10 mouse cellular contexts compared by ENCODE assay signal in the genomic region with DNA sequence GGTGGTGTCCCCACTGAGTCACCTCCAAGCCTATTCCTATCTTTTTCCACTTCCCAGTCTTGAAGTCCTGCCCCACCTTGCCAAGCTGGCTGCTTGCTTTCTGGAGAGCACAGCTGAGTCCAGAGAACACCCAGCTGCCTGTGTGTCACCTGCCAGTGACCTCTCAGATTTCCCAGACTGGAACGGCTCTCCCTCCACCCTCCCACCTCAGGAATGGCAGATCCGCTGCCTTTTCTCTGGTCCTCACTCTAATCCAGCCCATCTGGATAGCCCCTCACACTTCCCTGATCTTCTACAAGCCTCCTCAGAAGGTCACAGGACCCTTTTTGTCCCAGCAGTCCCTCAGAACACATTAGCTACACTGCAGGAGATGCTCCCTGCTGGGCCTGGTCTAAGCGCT.
DNase-seq lines count a peak whose midpoint lies in the region; ATAC-seq lines count a peak whose summit lies in the region.
"Had no signal": no experiment of that assay in that cellular context is flagged by ENCODE, and none has a peak within 500 bp of the region (broad histone marks: within the 10 kb centered on the region; RNA-seq: fewer than 3 reads in every experiment).

No protein-coding gene starts in this region.

- H3K9me3 ChIP-seq in midbrain, embryonic 12.5 days, result no peaks in the 10 kb centered on the region
- no peaks in the 10 kb centered on the region for H3K9me3 ChIP-seq in midbrain, embryonic 15.5 days
- no peaks in the 10 kb centered on the region for H3K9me3 ChIP-seq in embryonic facial prominence, embryonic 10.5 days
- H3K9me3 ChIP-seq in limb, embryonic 10.5 days (replicated peaks), result no peaks in the 10 kb centered on the region
- H3K9me3 ChIP-seq: neural tube, embryonic 12.5 days had no signal

- H3K27me3 ChIP-seq in midbrain, embryonic 12.5 days, result peaks cover 14% of the 10 kb centered on the region
- no peaks in the 10 kb centered on the region for H3K27me3 ChIP-seq in midbrain, embryonic 15.5 days (replicated peaks)
- peaks cover 31% of the 10 kb centered on the region for H3K27me3 ChIP-seq in embryonic facial prominence, embryonic 10.5 days (replicated peaks; ENCODE audit: low read depth, poor library complexity, severe bottlenecking)
- peaks cover 88% of the 10 kb centered on the region for H3K27me3 ChIP-seq in limb, embryonic 10.5 days (ENCODE audit: low read depth, poor library complexity, severe bottlenecking)

- 0 out of 2 replicates have a peak overlapping the region, but pooled peaks have one; percentile 3 for H3K27ac ChIP-seq in midbrain, embryonic 12.5 days (replicated peaks)
- no peak overlapping the region for H3K27ac ChIP-seq in midbrain, embryonic 15.5 days
- no peak overlapping the region for H3K27ac ChIP-seq in embryonic facial prominence, embryonic 10.5 days (replicated peaks)
- H3K27ac ChIP-seq in limb, embryonic 10.5 days, result no peak overlapping the region
- H3K27ac ChIP-seq: neural tube, embryonic 12.5 days had no signal

- H3K36me3 ChIP-seq in midbrain, embryonic 12.5 days, result no peaks in the 10 kb centered on the region
- no peaks in the 10 kb centered on the region for H3K36me3 ChIP-seq in midbrain, embryonic 15.5 days (replicated peaks)
- H3K36me3 ChIP-seq in embryonic facial prominence, embryonic 10.5 days (replicated peaks), result no peaks in the 10 kb centered on the region
- H3K36me3 ChIP-seq in limb, embryonic 10.5 days, result no peaks in the 10 kb centered on the region
- H3K36me3 ChIP-seq: G1E; neural tube, embryonic 12.5 days had no signal

- no peak overlapping the region for H3K4me3 ChIP-seq in midbrain, embryonic 12.5 days
- no peak overlapping the region for H3K4me3 ChIP-seq in midbrain, embryonic 15.5 days
- H3K4me3 ChIP-seq in embryonic facial prominence, embryonic 10.5 days, result no peak overlapping the region
- H3K4me3 ChIP-seq in limb, embryonic 10.5 days, result no peak overlapping the region
- H3K4me3 ChIP-seq: neural tube, embryonic 12.5 days had no signal

- H3K4me2 ChIP-seq in midbrain, embryonic 12.5 days (replicated peaks), result no peak overlapping the region
- no peak overlapping the region for H3K4me2 ChIP-seq in midbrain, embryonic 15.5 days
- H3K4me2 ChIP-seq: neural tube, embryonic 12.5 days had no signal

- no peak overlapping the region for H3K9ac ChIP-seq in midbrain, embryonic 12.5 days (replicated peaks)
- H3K9ac ChIP-seq in midbrain, embryonic 15.5 days, result no peak overlapping the region
- H3K9ac ChIP-seq: neural tube, embryonic 12.5 days had no signal

- H3K4me1 ChIP-seq in midbrain, embryonic 12.5 days, result peaks cover 24% of the 10 kb centered on the region
- H3K4me1 ChIP-seq in midbrain, embryonic 15.5 days, result peaks cover 5% of the 10 kb centered on the region; the same call in 1 of the 2 replicates
- peaks cover 33% of the 10 kb centered on the region for H3K4me1 ChIP-seq in embryonic facial prominence, embryonic 10.5 days
- H3K4me1 ChIP-seq in limb, embryonic 10.5 days, result peaks cover 17% of the 10 kb centered on the region

- no peak for ATAC-seq in midbrain, embryonic 12.5 days (ENCODE audit: low FRiP score, low read depth)
- no peak for ATAC-seq in midbrain, embryonic 15.5 days (replicated peaks)

- WGBS in midbrain, embryonic 12.5 days, result 5% methylated on average over 3 of the region's 3 CpGs
- 8% methylated on average over 3 of the region's 3 CpGs for WGBS in midbrain, embryonic 15.5 days
- WGBS in embryonic facial prominence, embryonic 10.5 days, result 3% methylated on average over 3 of the region's 3 CpGs
- WGBS in limb, embryonic 10.5 days, result 10% methylated on average over 3 of the region's 3 CpGs

- DNase-seq in embryonic facial prominence, embryonic 10.5 days (ENCODE audit: low spot score), result peak; percentile 60
- DNase-seq in limb, embryonic 10.5 days (ENCODE audit: low spot score), result peak; percentile 42
- peak; percentile 2 for DNase-seq in yolk sac, embryonic 10.5 days (ENCODE audit: low spot score)
- no peak for DNase-seq in cerebellum, adult 9-11 months
- DNase-seq in layer of hippocampus, adult 11-12 months (ENCODE audit: low spot score), result no peak
- DNase-seq: kidney, adult 9 months had no signal

Comparison
In these comparisons a context has a peak if more than half of its experiments do, and no peak if none do; other contexts are left out.
1. DNase-seq: peak in embryonic facial prominence, embryonic 10.5 days (single experiment), limb, embryonic 10.5 days (single experiment) and yolk sac, embryonic 10.5 days (single experiment); none in cerebellum, adult 9-11 months (single experiment) and layer of hippocampus, adult 11-12 months (single experiment).